Mouse (Mus musculus) midbrain, embryonic 16.5 days (tissue): ENCODE data around the gene Gm45808. TPM values are rescaled to one million over a fixed set of nuclear protein-coding genes. Genes with fewer than 3 reads are reported as not detected.
"Not testable (repeated sequence)": the region's sequence is repeated elsewhere in the genome, so short reads cannot be mapped to it uniquely, and the experiment has no call there.

Experiments
- ATAC-seq: fragments of 200-750 bp; cut with Nextera tagmentation; 2 replicates; pipeline ENCODE4 v1.8.0; 2017; ENCODE audit warnings: moderate TSS enrichment
- H3K27ac ChIP-seq: fragments of 300-500 bp; sonication (generic); 2 replicates; pipeline ENCODE4 v1.5.1; 2014; ENCODE audit warnings: mild to moderate bottlenecking, low read length, mixed read lengths
- H3K27me3 ChIP-seq: fragments of 300-500 bp; sonication (generic); 2 replicates; pipeline ENCODE4 v1.6.1; 2014; ENCODE audit warnings: low read depth, low read length, mixed read lengths; ENCODE audit not compliant: control insufficient read depth, insufficient read depth
- H3K36me3 ChIP-seq: fragments of 300-500 bp; sonication (generic); 2 replicates; pipeline ENCODE4 v1.6.1; 2014; ENCODE audit warnings: mild to moderate bottlenecking, low read length, moderate library complexity, mixed read lengths; ENCODE audit not compliant: control insufficient read depth, insufficient read depth
- H3K4me1 ChIP-seq: fragments of 300-500 bp; sonication (generic); 2 replicates; pipeline ENCODE4 v1.6.1; 2014; ENCODE audit warnings: mild to moderate bottlenecking, low read length, mixed read lengths; ENCODE audit not compliant: control insufficient read depth, insufficient read depth
- H3K4me2 ChIP-seq: fragments of 300-500 bp; sonication (generic); 2 replicates; pipeline ENCODE4 v1.6.1; 2014; ENCODE audit warnings: mild to moderate bottlenecking, low read length, mixed read lengths
- H3K4me3 ChIP-seq: fragments of 300-500 bp; sonication (generic); 2 replicates; pipeline ENCODE4 v1.5.1; 2014; ENCODE audit warnings: low read depth, mild to moderate bottlenecking, low read length, moderate library complexity, mixed read lengths
- H3K9ac ChIP-seq: fragments of 300-500 bp; sonication (generic); 2 replicates; pipeline ENCODE4 v1.6.1; 2014; ENCODE audit warnings: low read depth, low read length, mixed read lengths
- H3K9me3 ChIP-seq: fragments of 300-500 bp; sonication (generic); replicated peaks from 2 replicates; pipeline ENCODE4 v1.6.1; 2014; ENCODE audit warnings: mild to moderate bottlenecking, low read length, mixed read lengths; ENCODE audit not compliant: control insufficient read depth, poor library complexity, severe bottlenecking
- WGBS: fragments of 180-500 bp; shearing (Covaris S2); extraction: QIAGEN DNeasy Blood & Tissue Kit; methylation state at CpG from one replicate; pipeline ENCODE4 v1.1.7; 2014; 5-methylcytosine and 5-hydroxymethylcytosine counted together
- polyA plus RNA-seq: library from polyadenylated mRNA; unstranded; fragments of >200 nt; fragmentation: Nextera tagmentation; extraction: Ambion mirVana; gene quantifications from 2 replicates; pipeline ENCODE4 v1.2.1, GENCODE M21; 2015

Gm45808 gene
- polyA plus RNA-seq, 1 experiment from 2014 or later: not detected

- H3K9ac ChIP-seq: no peak overlapping the region
- no peak for ATAC-seq
- H3K4me2 ChIP-seq: no peak overlapping the region
- H3K27me3 ChIP-seq: no peaks in the 10 kb centered on the region
- H3K27ac ChIP-seq: no peak overlapping the region
- no peaks in the 10 kb centered on the region for H3K9me3 ChIP-seq
- H3K4me3 ChIP-seq: no peak overlapping the region
- peaks cover 15% of the 10 kb centered on the region for H3K4me1 ChIP-seq
- peaks cover 24% of the 10 kb centered on the region for H3K36me3 ChIP-seq
- WGBS: 96% methylated on average over 8 of the region's 8 CpGs
Measured at GRCm38 (mm10) chr7:45492225-45492844, 5.7 kb upstream of the Gm45808 start.

DNA sequence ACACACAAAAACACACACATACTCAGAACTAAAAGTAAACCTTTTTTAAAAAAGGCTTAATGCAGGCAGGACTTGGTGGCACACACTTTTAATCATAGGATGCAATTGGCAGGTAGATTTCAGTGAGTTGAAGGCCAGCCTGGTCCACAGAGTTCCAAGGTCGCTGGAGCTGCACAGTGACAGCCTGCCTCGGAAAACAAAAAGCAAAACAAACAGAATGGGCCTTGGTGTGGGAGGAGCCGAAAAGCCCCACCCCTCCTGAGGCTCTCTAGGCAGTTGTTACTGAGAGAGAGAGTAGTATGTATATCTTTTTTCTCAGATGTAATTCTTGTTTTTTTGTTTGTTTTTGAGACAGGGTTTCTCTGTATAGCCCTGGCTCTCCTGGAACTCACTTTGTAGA, 4.7 kb upstream of the Gm45808 start:
- H3K4me1 ChIP-seq: peaks cover 15% of the 10 kb centered on the region
- ATAC-seq: no peak
- no peaks in the 10 kb centered on the region for H3K27me3 ChIP-seq
- peaks cover 24% of the 10 kb centered on the region for H3K36me3 ChIP-seq
- H3K9ac ChIP-seq: no peak overlapping the region
- no peaks in the 10 kb centered on the region for H3K9me3 ChIP-seq
- H3K4me2 ChIP-seq: no peak overlapping the region
- H3K4me3 ChIP-seq: no peak overlapping the region
- no peak overlapping the region for H3K27ac ChIP-seq
- 23% methylated on average over 3 of the region's 3 CpGs for WGBS

DNA sequence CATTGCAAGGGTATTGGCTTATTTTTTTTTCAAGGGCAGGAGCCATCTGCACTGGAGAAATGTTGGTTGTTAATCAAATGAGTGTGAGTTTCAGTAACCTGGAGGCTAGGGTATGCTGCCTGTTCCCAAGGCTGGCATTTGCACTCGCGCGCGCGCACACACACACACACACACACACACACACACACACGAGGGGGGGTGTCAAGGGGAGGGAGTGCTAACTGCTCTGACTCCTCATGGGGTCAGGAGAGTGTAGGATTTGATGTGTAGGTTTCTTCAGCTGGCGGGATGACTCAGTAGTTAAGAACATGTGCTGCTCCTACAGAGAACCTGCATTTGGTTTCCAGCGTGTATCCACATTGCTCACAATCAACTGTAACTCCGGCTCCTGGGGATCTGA, 4.2 kb upstream of the Gm45808 start:
- 48% methylated on average over 9 of the region's 9 CpGs for WGBS
- H3K27ac ChIP-seq: no peak overlapping the region

GRCm38 (mm10) chr7:45489578-45489977, 3.0 kb upstream of the Gm45808 start:
- Histone ChIP-seq H3K27me3 (no peaks in the 10 kb centered on the region), H3K9me3 (no peaks in the 10 kb centered on the region), H3K4me1 (peaks cover 15% of the 10 kb centered on the region), H3K4me3 (no peak overlapping the region), H3K4me2 (no peak overlapping the region; the same call in 1 of the 2 replicates), H3K27ac (no peak overlapping the region), H3K36me3 (peaks cover 14% of the 10 kb centered on the region), H3K9ac (no peak overlapping the region)
- ATAC-seq: no peak
- WGBS: 79% methylated on average over 7 of the region's 7 CpGs

More for the DNA sequence above, 4.2 kb upstream of the Gm45808 start:
- no peak for ATAC-seq
- Histone ChIP-seq H3K9me3 (no peaks in the 10 kb centered on the region), H3K36me3 (peaks cover 24% of the 10 kb centered on the region), H3K9ac (no peak overlapping the region), H3K4me1 (peaks cover 15% of the 10 kb centered on the region), H3K4me2 (no peak overlapping the region), H3K4me3 (no peak overlapping the region), H3K27me3 (no peaks in the 10 kb centered on the region)

- ATAC-seq: peak; percentile 69
- 9% methylated on average over 35 of the region's 38 CpGs for WGBS
- H3K4me1 ChIP-seq: peaks cover 15% of the 10 kb centered on the region
- peak within 1 kb of the TSS; percentile 76 for H3K9ac ChIP-seq
- no peaks in the 10 kb centered on the region for H3K9me3 ChIP-seq
- H3K4me3 ChIP-seq: peak within 1 kb of the TSS; percentile 48
- peak within 1 kb of the TSS; percentile 90 for H3K27ac ChIP-seq
- peaks cover 6% of the 10 kb centered on the region for H3K36me3 ChIP-seq
- H3K4me2 ChIP-seq: peak within 1 kb of the TSS; percentile 68
- H3K27me3 ChIP-seq: no peaks in the 10 kb centered on the region
Measured at GRCm38 (mm10) chr7:45488293-45489204, 1.9 kb upstream of the Gm45808 start, which contains the start of gene Dhdh. TSS of gene Dhdh (minus strand) at chr7:45488805.

- no peaks in the 10 kb centered on the region; the same call in 1 of the 2 replicates for H3K36me3 ChIP-seq
- H3K4me2 ChIP-seq: peak overlapping the region; percentile 68
- peak; percentile 77 for ATAC-seq
- H3K4me1 ChIP-seq: peaks cover 15% of the 10 kb centered on the region
- H3K4me3 ChIP-seq: peak overlapping the region; percentile 48
- peak overlapping the region; percentile 90 for H3K27ac ChIP-seq
- no peaks in the 10 kb centered on the region for H3K27me3 ChIP-seq
- H3K9me3 ChIP-seq: no peaks in the 10 kb centered on the region
- 9% methylated on average over 11 of the region's 11 CpGs for WGBS
- H3K9ac ChIP-seq: peak overlapping the region; percentile 76
Measured at GRCm38 (mm10) chr7:45487861-45488292, 1.3 kb upstream of the Gm45808 start.

DNA sequence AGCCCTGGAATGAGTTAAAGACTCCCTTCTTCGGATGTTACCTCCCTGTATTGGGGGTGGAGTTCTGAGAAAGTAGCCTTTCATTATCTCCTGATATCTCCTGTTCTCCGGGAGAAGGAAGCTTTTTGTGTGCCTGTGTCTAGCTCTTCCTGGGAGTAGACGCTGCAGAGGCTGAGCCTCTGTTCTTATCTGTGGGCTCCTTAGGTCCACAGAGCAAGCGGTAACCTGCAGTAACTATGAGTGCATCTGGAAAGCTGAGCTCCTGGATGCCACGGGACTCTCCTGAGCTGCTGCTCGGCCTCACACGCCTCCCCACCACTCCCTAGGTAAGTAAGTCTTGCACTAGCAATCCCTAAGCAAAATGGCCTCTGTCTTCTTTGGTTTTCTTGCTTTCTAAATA, 453 bp downstream of the Gm45808 start:
- no peaks in the 10 kb centered on the region for H3K9me3 ChIP-seq
- no peak overlapping the region for H3K9ac ChIP-seq
- no peak overlapping the region for H3K4me2 ChIP-seq
- no peak overlapping the region for H3K27ac ChIP-seq
- no peak overlapping the region for H3K4me3 ChIP-seq
- 85% methylated on average over 7 of the region's 7 CpGs for WGBS
- no peaks in the 10 kb centered on the region for H3K27me3 ChIP-seq
- no peak for ATAC-seq
- no peaks in the 10 kb centered on the region for H3K36me3 ChIP-seq
- peaks cover 15% of the 10 kb centered on the region for H3K4me1 ChIP-seq

- ATAC-seq, H3K4me3 ChIP-seq, H3K27me3 ChIP-seq, H3K36me3 ChIP-seq, H3K27ac ChIP-seq, H3K9me3 ChIP-seq, H3K4me2 ChIP-seq, H3K9ac ChIP-seq: not testable (repeated sequence)
- 93% methylated on average over 5 of the region's 5 CpGs for WGBS
- peaks cover 12% of the 10 kb centered on the region for H3K4me1 ChIP-seq
Measured at GRCm38 (mm10) chr7:45484985-45485384, 1.6 kb downstream of the Gm45808 start.

DNA sequence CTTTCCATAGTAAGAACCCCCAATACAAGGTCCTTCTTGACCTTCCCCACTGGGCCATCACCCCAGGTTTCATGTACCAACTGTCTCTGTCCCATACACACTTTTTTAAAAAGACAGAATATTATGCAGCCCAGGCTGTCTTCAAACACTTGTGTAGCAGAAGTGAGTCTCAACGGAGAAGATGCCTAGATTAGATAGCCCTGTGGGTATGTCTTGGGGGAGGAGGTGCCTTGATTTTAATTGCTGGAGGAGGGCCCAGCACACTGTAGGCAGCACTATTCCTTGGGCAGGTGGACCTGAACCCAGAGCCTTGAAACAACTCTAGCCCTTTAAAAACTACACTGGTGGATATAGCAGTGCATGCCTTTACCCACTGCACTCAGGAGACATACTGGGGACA, 4.4 kb downstream of the Gm45808 start:
- Histone ChIP-seq H3K27me3 (no peaks in the 10 kb centered on the region), H3K9ac (no peak overlapping the region), H3K9me3 (no peaks in the 10 kb centered on the region), H3K4me1 (no peaks in the 10 kb centered on the region), H3K27ac (no peak overlapping the region), H3K4me2 (no peak overlapping the region), H3K36me3 (no peaks in the 10 kb centered on the region), H3K4me3 (no peak overlapping the region)
- ATAC-seq: no peak
- WGBS: 95% methylated on average over 1 of the region's 1 CpGs
